Mouse (Mus musculus): ENCODE measurements around the gene Olfr988.
"Not testable (repeated sequence)": the region's sequence is repeated elsewhere in the genome, so short reads cannot be mapped to it uniquely, and the experiment has no call there.

The Olfr988 gene

DNA sequence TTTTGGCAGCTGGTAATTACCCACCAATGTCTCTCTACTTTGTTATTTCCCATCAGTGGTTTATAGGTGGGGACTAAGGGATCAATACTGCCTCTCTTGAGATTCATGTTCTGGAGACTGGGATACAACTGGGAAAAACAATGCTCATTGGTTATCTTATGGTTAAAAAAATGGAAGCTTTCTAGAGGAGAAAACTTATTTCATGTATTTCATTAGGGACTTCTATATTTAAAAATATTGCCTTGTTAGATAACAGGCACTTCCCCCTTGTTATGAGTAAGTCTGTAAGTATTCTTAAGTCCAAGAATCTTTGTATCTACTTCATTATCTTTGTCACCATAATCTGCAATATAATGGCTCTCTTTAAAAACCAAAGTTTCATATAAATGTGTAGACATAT is at the start of gene Olfr988:
TSS of gene Olfr988 (minus strand) at position 101 of the 400 bp plus-strand sequence.
- not testable (repeated sequence) for DNase-seq (ENCODE audit: low spot score)

DNA sequence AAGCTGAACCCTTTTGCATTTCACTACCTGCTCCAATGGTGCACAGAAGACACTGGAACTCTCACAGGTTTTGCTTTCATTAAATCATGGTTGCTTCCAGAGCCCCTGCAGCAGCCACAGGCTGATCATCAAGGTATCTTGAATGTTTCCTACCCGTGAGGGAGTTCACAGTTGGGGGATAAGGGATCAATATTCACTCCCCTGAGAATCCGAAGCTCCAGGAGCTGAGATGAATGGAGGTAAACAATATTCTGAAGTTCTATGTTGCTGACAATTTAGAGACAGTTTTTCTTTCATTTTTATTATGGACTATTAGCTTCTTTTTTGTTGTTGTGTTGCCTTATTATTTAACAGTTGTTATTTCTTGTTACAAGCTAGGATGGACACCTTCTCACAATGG is 46.3 kb upstream of the Olfr988 start, which contains the start of gene Olfr992:
TSS of gene Olfr992 (minus strand) at position 101 of the 400 bp plus-strand sequence.
- no peak for DNase-seq (ENCODE audit: low spot score)

DNA sequence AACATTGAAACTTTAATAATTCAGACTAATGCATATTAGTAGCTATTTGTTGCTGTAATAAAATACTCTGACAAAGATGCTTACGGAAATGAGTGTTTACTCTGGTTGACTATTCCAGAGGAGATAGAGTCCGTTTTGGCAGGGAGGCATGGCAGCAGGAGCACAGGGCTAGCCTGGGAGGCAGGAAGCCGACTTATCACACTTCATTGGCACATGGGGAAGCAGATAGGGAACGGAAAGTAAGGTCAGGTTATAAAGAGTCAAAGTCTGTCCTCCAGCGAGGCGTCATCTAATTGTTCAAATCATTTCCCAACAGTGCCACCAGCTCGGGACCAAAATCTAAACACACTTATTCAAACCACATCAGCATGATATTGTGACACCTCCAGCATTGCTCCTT is 23.1 kb downstream of the Olfr988 start:
- no peak for DNase-seq (ENCODE audit: low spot score)

DNA sequence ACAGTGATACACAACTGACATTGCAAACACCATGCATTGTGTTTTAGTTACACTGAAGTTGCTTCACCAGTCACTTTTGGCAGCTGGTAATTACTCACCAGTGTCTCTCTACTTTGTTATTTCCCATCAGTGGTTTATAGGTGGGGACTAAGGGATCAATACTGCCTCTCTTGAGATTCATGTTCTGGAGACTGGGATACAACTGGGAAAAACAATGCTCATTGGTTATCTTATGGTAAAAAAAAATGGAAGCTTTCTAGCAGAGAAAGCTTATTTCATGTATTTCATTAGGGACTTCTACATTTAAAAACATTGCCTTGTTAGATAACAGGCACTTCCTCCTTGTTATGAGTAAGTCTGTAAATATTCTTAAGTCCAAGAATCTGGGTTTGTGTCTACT is 23.8 kb downstream of the Olfr988 start, which contains the start of gene Olfr987:
TSS of gene Olfr987 (minus strand) at position 101 of the 400 bp plus-strand sequence.
- not testable (repeated sequence) for DNase-seq (ENCODE audit: low spot score)

DNA sequence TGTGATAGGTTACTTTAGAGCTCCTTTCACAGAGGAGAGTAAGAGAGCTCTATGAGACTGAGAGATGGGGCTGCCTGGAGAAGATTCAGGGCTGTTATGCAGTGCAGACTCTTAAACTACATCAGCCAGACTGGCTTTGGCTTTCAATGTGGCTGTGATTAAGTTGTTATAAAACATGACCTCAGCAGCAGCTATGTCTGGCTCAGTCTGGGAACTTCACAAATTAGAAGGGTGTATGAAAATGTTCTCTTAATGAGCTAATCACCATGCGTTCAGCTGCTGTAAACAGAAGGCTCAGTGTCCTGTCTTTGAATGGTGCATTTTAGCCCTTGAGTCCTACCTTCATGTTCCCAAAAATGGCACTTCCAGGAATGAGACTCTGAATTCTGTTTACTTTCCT is 43.9 kb downstream of the Olfr988 start:
- no peak for DNase-seq (ENCODE audit: low spot score)

Measured in spleen, adult 12 weeks (tissue).